Mouse (Mus musculus) right cerebral cortex, postnatal 25 days (tissue): ENCODE measurements at regions not wholly inside any gene's neighbourhood (a gene's known extent, or its start where the extent isn't known, plus 50 kb on each side); places are given as distances from the start of the nearest gene placed in this dataset.
A peak's percentile ranks its signal among the peaks of the same experiment; 100 is the strongest.

Source experiments
- DNase-seq: peaks from one replicate; pipeline ENCODE4 v3.0.0; 2022

DNA sequence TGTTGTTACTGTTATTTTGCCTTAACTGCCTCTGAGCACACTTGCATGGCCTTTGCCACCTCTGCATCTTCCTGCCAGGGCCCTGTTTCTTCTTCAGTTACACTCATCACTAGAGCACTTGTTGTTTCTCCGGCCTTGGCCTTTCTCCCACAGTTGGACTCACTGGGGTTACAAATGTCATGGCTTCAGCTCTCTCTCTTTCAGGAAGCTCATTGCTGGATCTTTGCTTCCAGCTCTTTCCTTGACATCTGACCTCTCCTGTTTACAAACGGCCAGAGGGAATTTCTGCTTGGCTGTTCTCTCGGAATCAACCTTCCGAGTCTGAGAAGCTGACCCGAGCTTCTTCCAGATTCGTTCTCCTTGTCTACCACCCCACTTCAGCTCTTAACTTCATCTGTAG, 146.6 kb upstream of the Adamts3 start:
- no peak for DNase-seq

GRCm38 (mm10) chr5:90026835-90027753, 144.0 kb upstream of the Adamts3 start:
- peak; percentile 13 for DNase-seq

- DNase-seq, result no peak
Observed at GRCm38 (mm10) chr5:90021447-90021846, 138.3 kb upstream of the Adamts3 start.

- DNase-seq, result no peak
Observed at GRCm38 (mm10) chr5:90000758-90001157, 117.6 kb upstream of the Adamts3 start.

- DNase-seq, result no peak
Observed at GRCm38 (mm10) chr5:89991568-89991967, 108.4 kb upstream of the Adamts3 start.

DNA sequence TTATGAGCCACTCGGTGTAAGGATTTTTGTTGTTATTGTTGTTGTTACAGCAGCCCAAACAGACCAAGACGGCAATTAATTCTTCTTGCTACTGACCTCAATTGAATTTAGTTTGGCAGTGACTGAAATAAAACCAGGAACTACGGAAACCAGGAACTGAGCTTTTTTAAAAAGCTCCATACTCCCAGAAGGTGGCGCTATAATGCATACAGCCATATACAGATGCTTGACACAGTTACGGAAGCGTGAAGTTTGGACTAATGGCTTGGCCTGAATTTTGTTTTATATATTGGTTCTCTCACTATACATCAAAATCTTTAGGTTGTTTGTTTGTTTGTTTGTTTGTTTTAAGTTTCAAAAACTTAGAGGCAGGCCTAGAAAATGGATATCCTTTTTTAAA, 98.5 kb upstream of the Adamts3 start:
- no peak for DNase-seq

DNA sequence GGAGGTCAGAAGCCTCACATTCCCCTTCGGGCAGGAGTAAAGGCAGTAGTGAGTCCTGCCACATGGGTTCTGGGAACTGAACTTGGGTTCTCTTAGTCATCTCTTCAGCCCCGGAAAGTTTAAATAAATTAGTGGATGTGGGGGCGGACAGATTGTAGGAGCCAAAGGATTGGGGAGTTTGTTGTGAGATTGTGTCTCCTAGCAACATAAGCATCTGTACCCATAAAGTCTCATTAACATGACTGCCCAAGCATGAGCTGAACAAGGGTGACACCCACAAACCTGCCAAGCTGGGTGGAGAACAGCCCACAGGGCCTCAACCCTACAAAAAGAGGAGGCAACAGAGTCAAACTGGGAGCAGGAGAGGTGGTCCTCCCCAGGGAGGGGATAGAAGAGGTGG, 97.1 kb upstream of the Adamts3 start:
- no peak for DNase-seq

DNA sequence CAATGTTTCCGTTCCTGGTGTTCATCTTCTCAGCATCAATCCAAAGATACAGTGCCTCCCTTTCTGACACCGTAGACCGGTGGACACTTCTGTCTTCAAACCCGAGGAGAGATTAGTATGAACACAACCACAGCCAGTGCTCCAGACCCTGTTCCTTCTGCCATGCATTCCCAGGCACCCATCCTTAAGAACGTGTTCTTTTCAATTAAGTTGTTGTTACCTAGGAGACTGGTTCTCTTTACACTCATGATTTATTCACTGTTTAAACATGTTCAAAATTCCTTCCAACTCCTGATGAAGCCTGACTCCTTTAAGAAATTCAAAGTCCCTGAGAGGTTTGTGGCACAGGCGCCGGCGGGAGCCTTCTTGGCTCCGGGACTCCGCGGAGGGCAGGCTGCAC, 69.5 kb upstream of the Adamts3 start:
- no peak for DNase-seq

DNA sequence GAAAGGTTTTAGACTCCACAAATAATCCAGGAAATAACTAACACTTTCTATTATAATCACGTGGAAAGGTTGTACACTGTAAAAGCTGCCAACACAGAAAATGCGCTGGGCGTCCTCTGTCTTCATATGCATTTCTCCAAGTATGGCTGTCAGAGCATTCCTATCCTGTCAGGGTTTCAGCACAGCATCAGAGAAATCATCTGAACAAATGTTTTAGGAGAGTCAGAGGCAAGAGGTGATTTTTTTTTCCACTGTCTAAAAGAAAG, 62.5 kb upstream of the Adamts3 start:
- DNase-seq, result no peak

DNA sequence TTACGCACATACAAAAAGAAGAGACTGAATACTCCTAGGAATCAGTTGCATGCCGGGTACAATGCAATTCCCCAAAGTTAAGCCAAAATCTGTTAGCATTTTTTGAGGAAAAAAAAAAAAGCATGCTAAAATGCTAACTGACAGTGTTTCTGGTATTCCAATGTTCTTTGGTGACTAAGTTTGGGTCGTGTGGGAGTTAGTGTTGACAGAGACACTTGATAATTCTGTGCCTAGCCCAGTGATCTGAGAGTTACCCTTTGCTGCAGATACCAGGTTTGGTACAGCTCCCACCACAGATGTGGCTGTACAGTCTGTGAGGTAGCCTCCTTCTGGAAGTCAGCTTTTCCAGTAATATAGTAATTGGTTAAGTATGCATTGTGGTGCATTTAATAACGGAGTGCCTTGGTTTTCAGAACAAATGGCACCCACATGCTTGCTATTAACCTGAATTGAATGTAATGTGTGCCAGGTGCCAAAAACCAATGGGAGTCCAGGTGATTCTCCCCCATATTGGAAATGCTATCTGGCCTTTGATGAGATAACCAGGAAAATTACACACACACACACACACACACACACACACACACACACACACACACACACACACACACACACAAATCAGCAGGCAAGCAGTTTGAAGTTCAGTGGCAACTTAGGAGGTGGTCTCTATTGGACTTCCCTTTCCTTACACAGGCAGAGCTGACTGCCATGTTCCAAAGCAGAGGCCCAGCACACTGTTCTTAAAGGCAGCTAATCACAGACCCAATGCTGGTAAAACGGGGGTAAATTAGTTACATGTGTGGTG, 61.9 kb upstream of the Adamts3 start:
- DNase-seq, result no peak

DNA sequence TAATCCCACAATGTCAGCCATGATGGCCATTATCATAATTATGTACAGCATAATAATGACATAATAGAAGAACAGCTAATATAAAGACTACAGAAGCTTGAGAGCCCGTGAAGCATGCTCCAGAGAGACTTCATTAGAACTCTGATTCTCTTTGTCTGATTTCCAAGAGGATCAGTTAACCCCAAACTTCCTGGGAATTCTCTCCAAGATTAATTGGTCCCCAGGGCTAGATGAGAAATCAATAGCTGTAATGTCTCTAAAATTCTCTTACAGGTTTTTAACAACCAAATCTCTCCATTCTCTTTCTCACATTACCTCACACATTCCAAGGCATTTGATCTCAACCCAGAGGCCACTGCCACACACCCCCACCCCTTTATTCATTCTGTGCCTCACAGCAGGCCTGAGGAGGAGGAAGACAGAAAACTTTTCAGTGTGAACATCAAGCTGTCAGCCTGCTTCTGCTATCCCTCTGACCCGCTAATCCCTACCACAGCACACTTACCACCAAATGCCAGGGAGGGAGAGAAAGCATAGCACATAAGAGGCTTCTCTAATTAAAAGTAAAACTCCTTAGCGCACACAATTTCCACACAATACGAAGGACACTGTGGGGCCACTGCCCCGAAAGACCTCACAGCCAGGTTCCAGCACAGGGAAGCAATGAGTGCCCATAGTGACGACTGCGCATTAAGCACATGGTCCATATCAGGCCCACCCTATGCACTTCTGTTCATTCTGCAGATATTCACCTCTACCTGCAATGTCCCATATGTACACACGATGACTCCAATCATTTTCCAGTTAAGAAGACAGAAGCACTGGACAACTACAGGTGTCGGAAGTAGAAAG, 60.4 kb upstream of the Adamts3 start:
- DNase-seq, result no peak

GRCm38 (mm10) chr5:89942244-89942643, 59.1 kb upstream of the Adamts3 start:
- peak; percentile 8 for DNase-seq

- no peak for DNase-seq
Observed at GRCm38 (mm10) chr5:89932999-89933398, 49.9 kb upstream of the Adamts3 start.
